Mouse (Mus musculus) heart, postnatal 0 days (tissue): ENCODE data around the gene Scrn1. TPM values are rescaled to one million over a fixed set of nuclear protein-coding genes. Genes with fewer than 3 reads are reported as not detected.

Experiments used
- ATAC-seq: fragments of 200-750 bp; cut with Nextera tagmentation; 2 replicates; pipeline ENCODE4 v1.8.0; 2017; ENCODE audit warnings: low read depth, moderate number of reproducible peaks, moderate library complexity; ENCODE audit not compliant: insufficient read depth
- DNase-seq: peaks from one replicate; pipeline ENCODE4 v3.0.0-alpha.2; 2016; ENCODE audit warnings: low spot score
- H3K27ac ChIP-seq: fragments of 300-500 bp; sonication (generic); 2 replicates; pipeline ENCODE4 v1.5.1; 2014; ENCODE audit warnings: low read depth, mild to moderate bottlenecking
- H3K27me3 ChIP-seq: fragments of 300-500 bp; sonication (generic); 2 replicates; pipeline ENCODE4 v1.6.1; 2014; ENCODE audit warnings: low read length, mixed read lengths; ENCODE audit not compliant: control insufficient read depth, insufficient read depth
- H3K36me3 ChIP-seq: fragments of 300-500 bp; sonication (generic); replicated peaks from 2 replicates; pipeline ENCODE4 v1.6.1; 2014; ENCODE audit warnings: low read length, mixed read lengths; ENCODE audit not compliant: control insufficient read depth, insufficient read depth
- H3K4me1 ChIP-seq: fragments of 300-500 bp; sonication (generic); 2 replicates; pipeline ENCODE4 v1.6.1; 2014; ENCODE audit warnings: antibody characterized with exemption; ENCODE audit not compliant: control insufficient read depth, insufficient read depth
- H3K4me2 ChIP-seq: fragments of 300-500 bp; sonication (generic); 2 replicates; pipeline ENCODE4 v1.6.1; 2014; ENCODE audit warnings: low read depth, mild to moderate bottlenecking, low read length, moderate library complexity
- H3K4me3 ChIP-seq: fragments of 300-500 bp; sonication (generic); 2 replicates; pipeline ENCODE4 v1.5.1; 2014; ENCODE audit warnings: low read depth, low read length
- H3K9ac ChIP-seq: fragments of 300-500 bp; sonication (generic); replicated peaks from 2 replicates; pipeline ENCODE4 v1.6.1; 2014; ENCODE audit warnings: low read depth, low read length, mixed read lengths
- H3K9me3 ChIP-seq: fragments of 300-500 bp; sonication (generic); replicated peaks from 2 replicates; pipeline ENCODE4 v1.6.1; 2016; ENCODE audit warnings: low read length; ENCODE audit not compliant: control insufficient read depth
- CTCF ChIP-seq: IDR thresholded peaks from 2 replicates; pipeline ENCODE4 v1.5.1; 2016; ENCODE audit warnings: antibody characterized with exemption, control low read depth, low read depth
- EP300 ChIP-seq: IDR thresholded peaks from 2 replicates; pipeline ENCODE4 v1.6.1; 2016; ENCODE audit warnings: antibody characterized with exemption, low read depth
- WGBS: fragments of 180-500 bp; shearing (Covaris S2); extraction: QIAGEN DNeasy Blood & Tissue Kit; methylation state at CpG from one replicate; pipeline ENCODE4 v1.1.7; 2014; 5-methylcytosine and 5-hydroxymethylcytosine counted together
- polyA plus RNA-seq: library from polyadenylated mRNA; unstranded; fragments of >200 nt; fragmentation: Nextera tagmentation; extraction: Ambion mirVana; gene quantifications from 2 replicates; pipeline ENCODE4 v1.2.1, GENCODE M21; 2015
- total RNA-seq: library from RNA; depleted of rRNA; stranded (reverse); fragments of >200 nt; gene quantifications from 2 replicates; pipeline ENCODE4 v1.2.3, GENCODE M21; 2014; ENCODE audit warnings: low replicate concordance

Scrn1 gene
- total and polyA plus RNA-seq, 2 experiments from 2014 or later, result 8.3 to 14.5 TPM

DNA sequence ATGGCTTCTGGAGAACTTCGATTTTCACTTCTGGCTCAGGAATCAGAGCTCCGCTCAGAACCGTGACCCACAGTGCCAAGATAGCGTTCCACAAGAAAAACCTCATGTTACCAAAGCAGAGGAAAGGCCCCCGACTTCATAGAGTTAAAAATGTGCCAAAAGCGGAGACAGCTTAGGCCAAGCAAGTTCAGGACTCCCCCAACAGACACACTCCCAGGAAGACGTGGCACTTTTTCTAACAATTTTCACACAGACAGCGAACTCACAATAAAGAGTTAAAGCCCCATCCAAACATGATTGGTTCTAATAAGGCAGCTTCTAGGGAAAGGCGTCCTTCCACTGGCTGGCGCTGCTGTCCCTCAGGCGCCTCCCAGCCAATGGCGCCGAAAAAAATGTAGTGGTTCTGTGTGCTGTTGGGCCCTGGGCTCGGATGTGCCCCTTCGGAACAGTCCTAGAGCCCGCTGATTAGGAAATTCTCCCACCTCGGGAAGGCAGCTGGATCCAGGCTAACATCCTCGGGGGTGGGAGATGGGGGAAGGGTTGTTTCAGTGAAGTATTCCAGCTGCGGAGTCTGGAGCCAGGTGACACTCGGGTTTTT is 26.7 kb upstream of the Scrn1 start:
- peak; percentile 92 for DNase-seq
- H3K4me3 ChIP-seq, result peak overlapping the region; percentile 69
- TF ChIP-seq CTCF (no peak), EP300 (no peak)
- under 1% methylated on average over 20 of the region's 20 CpGs for whole genome bisulfite sequencing
- no peaks in the 10 kb centered on the region for H3K9me3 ChIP-seq
- H3K9ac ChIP-seq, result peak overlapping the region; percentile 78
- no peaks in the 10 kb centered on the region for H3K27me3 ChIP-seq
- peaks cover 18% of the 10 kb centered on the region for H3K4me1 ChIP-seq
- peak overlapping the region; percentile 87 for H3K4me2 ChIP-seq
- H3K36me3 ChIP-seq, result no peaks in the 10 kb centered on the region
- peak; percentile 80 for ATAC-seq
- H3K27ac ChIP-seq, result peak overlapping the region; percentile 70

DNA sequence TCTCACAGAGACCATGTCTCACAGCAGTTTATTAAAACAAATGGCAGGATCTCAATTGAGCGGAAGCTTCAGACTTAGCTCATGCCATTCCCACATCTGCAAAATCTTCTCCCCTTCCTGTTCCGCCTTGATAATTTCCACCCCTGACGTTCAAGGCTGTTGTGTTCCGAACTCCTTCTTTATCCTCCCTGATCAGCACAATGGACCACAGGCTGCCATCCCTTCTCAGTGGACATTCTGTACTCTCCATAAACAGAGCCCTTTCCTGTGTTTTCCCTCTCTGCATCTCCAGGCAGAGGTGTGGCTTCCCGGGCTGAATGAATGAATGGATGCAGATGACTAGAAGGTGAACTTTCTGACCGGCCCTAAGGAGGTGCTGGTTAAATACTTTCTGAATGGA is 25.5 kb upstream of the Scrn1 start:
- Histone ChIP-seq H3K4me1 (peaks cover 18% of the 10 kb centered on the region), H3K27me3 (no peaks in the 10 kb centered on the region), H3K4me2 (peak overlapping the region; percentile 87), H3K27ac (no peak overlapping the region; the same call in 1 of the 2 replicates), H3K4me3 (peak overlapping the region; percentile 69), H3K9me3 (no peaks in the 10 kb centered on the region), H3K36me3 (no peaks in the 10 kb centered on the region), H3K9ac (no peak overlapping the region)
- TF ChIP-seq EP300 (0 out of 2 replicates have a peak, but pooled peaks have one; percentile 51), CTCF (0 out of 2 replicates have a peak, but pooled peaks have one; percentile 0)
- ATAC-seq (no peak), DNase-seq (no peak)
- WGBS, result 38% methylated on average over 6 of the region's 6 CpGs

DNA sequence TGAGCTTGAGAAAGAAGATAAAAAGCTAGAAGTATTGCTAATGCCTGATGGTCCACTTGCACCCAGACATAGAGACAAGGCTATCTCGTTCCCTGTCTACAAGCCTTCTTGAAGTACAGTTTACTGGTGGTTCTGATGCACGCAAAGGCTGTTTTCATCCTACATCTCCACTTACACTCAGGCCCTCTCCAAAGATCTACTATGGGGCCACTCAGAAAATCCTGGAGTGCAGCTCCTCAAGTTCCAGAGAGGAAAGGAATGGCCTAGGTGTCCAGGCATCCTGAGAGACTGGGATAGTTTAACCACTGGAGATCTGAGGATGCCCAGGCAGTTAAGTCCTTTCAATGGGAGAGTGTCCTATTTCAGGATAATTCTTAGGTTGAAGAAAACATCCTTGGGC is 24.4 kb upstream of the Scrn1 start:
- no peak overlapping the region for H3K4me3 ChIP-seq

DNA sequence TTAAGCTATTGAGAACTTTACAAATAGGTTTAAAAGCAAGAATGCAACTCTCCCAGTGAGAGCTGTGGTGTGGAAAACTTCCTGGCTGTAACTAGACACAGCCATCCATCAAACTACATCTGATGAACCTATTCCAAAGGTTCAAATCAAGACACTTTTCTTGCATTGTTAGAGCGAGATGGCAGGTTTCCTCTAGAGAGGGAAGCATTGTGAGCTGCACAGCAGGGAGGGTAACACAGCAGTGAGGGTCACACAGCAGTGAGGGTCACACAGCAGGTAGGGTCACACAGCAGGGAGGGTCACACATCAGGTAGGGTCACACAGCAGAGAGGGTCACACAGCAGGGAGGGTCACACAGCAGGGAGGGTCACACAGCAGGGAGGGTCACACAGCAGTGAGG is 21.9 kb upstream of the Scrn1 start:
- no peak for TF ChIP-seq EP300
- TF ChIP-seq CTCF, result no peak
- Histone ChIP-seq H3K4me2 (no peak overlapping the region), H3K27ac (no peak overlapping the region), H3K9ac (no peak overlapping the region), H3K4me3 (no peak overlapping the region), H3K4me1 (peaks cover 5% of the 10 kb centered on the region; the same call in 1 of the 2 replicates), H3K27me3 (no peaks in the 10 kb centered on the region), H3K36me3 (peaks cover 19% of the 10 kb centered on the region; the same call in 1 of the 2 replicates), H3K9me3 (no peaks in the 10 kb centered on the region)
- ATAC-seq, result no peak
- WGBS, result 60% methylated on average over 1 of the region's 1 CpGs
- DNase-seq, result no peak

More for the DNA sequence above, 24.4 kb upstream of the Scrn1 start:
- TF ChIP-seq CTCF (no peak), EP300 (no peak)
- ATAC-seq, result no peak
- 0 out of 2 replicates have a peak, but pooled peaks cover 3% of the 10 kb centered on the region for H3K36me3 ChIP-seq
- no peak overlapping the region for H3K9ac ChIP-seq
- no peak overlapping the region for H3K27ac ChIP-seq
- no peak overlapping the region for H3K4me2 ChIP-seq
- 88% methylated on average over 2 of the region's 2 CpGs for WGBS
- H3K9me3 ChIP-seq, result no peaks in the 10 kb centered on the region
- no peak for DNase-seq
- no peaks in the 10 kb centered on the region for H3K27me3 ChIP-seq
- H3K4me1 ChIP-seq, result peaks cover 14% of the 10 kb centered on the region

DNA sequence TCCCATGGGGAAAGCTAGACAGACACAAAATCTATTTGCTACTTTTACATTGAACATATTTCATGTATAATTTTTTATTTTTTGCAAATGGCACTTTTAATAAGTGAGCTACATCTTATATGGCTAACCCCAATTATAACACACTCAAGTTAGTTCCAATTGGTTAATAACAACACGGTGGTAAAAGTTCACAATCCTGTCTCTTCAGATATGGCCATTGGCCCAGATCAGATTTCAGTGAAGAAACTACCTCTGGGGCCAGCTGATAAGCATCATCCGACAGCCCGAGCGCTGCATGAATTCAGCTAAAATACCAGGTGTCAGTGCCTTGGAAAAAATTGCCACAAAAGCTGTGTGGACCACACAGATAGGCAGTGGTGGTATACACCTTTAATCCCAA is 21.4 kb upstream of the Scrn1 start:
- Histone ChIP-seq H3K4me2 (no peak overlapping the region), H3K27ac (no peak overlapping the region)
- ATAC-seq, result no peak

DNA sequence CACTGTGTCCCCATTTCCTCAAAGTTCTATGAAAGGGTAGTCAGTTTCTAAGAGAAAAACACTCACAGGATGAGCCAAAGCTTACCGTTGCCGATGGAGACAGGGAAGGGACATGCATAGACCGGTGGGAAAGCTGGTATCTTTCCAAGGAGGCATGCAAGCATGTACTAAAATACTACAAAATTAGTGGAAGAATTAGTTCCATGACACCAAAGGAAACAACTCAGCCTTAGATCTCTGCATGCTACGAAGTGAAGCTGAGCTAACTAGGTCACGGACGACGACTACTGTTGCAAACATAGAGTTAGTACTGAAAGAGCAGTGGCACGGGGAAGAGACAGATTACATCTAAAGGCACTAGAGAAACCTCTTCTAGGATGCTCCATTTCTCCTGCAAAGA is 20.6 kb upstream of the Scrn1 start:
- H3K9ac ChIP-seq, result no peak overlapping the region
- no peak overlapping the region for H3K4me2 ChIP-seq
- 74% methylated on average over 8 of the region's 8 CpGs for WGBS

More for the DNA sequence above, 21.4 kb upstream of the Scrn1 start:
- DNase-seq, result no peak
- Histone ChIP-seq H3K9ac (no peak overlapping the region), H3K4me1 (peaks cover 5% of the 10 kb centered on the region; the same call in 1 of the 2 replicates), H3K9me3 (no peaks in the 10 kb centered on the region), H3K4me3 (no peak overlapping the region), H3K36me3 (peaks cover 24% of the 10 kb centered on the region), H3K27me3 (no peaks in the 10 kb centered on the region)
- WGBS, result 75% methylated on average over 4 of the region's 4 CpGs
- TF ChIP-seq EP300, result no peak

More for the DNA sequence above, 20.6 kb upstream of the Scrn1 start:
- ATAC-seq (no peak), DNase-seq (no peak)
- peaks cover 3% of the 10 kb centered on the region; the same call in 1 of the 2 replicates for H3K4me1 ChIP-seq
- H3K4me3 ChIP-seq, result no peak overlapping the region
- H3K9me3 ChIP-seq, result no peaks in the 10 kb centered on the region
- TF ChIP-seq CTCF (no peak), EP300 (no peak)
- H3K27me3 ChIP-seq, result no peaks in the 10 kb centered on the region
- no peak overlapping the region for H3K27ac ChIP-seq
- H3K36me3 ChIP-seq, result peaks cover 31% of the 10 kb centered on the region
